Mouse (Mus musculus) stomach, embryonic 15.5 days (tissue): ENCODE data around the gene Gm14124. TPM values are rescaled to one million over a fixed set of nuclear protein-coding genes. Genes with fewer than 3 reads are reported as not detected.
A peak's percentile ranks its signal among the peaks of the same experiment; 100 is the strongest.
"Not testable (repeated sequence)": the region's sequence is repeated elsewhere in the genome, so short reads cannot be mapped to it uniquely, and the experiment has no call there.

ENCODE experiments used
- ATAC-seq: fragments of 200-750 bp; cut with Nextera tagmentation; 2 replicates; pipeline ENCODE4 v1.8.0; 2017; ENCODE audit warnings: low read depth, moderate number of reproducible peaks, moderate TSS enrichment; ENCODE audit not compliant: insufficient read depth, low FRiP score
- H3K27ac ChIP-seq: fragments of 300-500 bp; sonication (generic); 2 replicates; pipeline ENCODE4 v1.5.1; 2015; ENCODE audit warnings: mild to moderate bottlenecking, inconsistent platforms
- H3K27me3 ChIP-seq: fragments of 300-500 bp; sonication (generic); replicated peaks from 2 replicates; pipeline ENCODE4 v1.6.1; 2015; ENCODE audit warnings: inconsistent platforms
- H3K36me3 ChIP-seq: fragments of 300-500 bp; sonication (generic); 2 replicates; pipeline ENCODE4 v1.6.1; 2015; ENCODE audit warnings: inconsistent platforms
- H3K4me1 ChIP-seq: fragments of 300-500 bp; sonication (generic); 2 replicates; pipeline ENCODE4 v1.6.1; 2015; ENCODE audit warnings: inconsistent platforms
- H3K4me2 ChIP-seq: fragments of 300-500 bp; sonication (generic); 2 replicates; pipeline ENCODE4 v1.6.1; 2015; ENCODE audit warnings: mild to moderate bottlenecking, inconsistent platforms
- H3K4me3 ChIP-seq: fragments of 300-500 bp; sonication (generic); replicated peaks from 2 replicates; pipeline ENCODE4 v1.5.1; 2015; ENCODE audit warnings: inconsistent platforms
- H3K9ac ChIP-seq: fragments of 300-500 bp; sonication (generic); 2 replicates; pipeline ENCODE4 v1.6.1; 2015; ENCODE audit warnings: inconsistent platforms
- H3K9me3 ChIP-seq: fragments of 300-500 bp; sonication (generic); 2 replicates; pipeline ENCODE4 v1.6.1; 2016; ENCODE audit warnings: inconsistent platforms
- WGBS: fragments of 180-500 bp; shearing (Covaris S2); methylation state at CpG from one replicate; pipeline ENCODE4 v1.1.7; 2015; 5-methylcytosine and 5-hydroxymethylcytosine counted together
- polyA plus RNA-seq: library from polyadenylated mRNA; unstranded; fragments of >200 nt; fragmentation: Nextera tagmentation; extraction: Ambion mirVana; gene quantifications from 2 replicates; pipeline ENCODE4 v1.2.1, GENCODE M21; 2015

Gene Gm14124
- not detected in 2 replicates for polyA plus RNA-seq

DNA sequence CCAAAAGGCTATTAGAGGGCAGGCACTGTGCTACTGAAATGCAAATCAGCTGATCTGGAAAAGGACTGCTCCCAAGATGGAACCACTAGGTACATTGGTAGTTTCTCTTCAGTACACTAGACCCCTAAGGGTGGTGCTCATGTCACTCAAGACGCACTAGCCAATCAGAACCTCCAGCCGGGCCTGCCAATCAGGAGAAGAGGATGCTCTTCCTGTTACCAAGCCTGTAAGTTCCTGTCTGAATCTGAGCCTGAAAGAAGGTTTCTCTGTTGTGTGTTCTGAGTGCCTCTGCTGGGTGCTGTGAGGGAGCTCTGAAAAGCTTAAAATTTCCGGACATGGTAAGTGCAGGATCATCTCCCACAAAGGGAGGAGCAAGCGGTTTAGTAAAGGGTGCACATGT lies at the start of gene Gm14124:
Gene Gm14124 (plus strand): TSS at position 227 of the 400 bp plus-strand sequence.
- WGBS, result 75% methylated on average over 4 of the region's 4 CpGs
- H3K4me2 ChIP-seq, H3K27me3 ChIP-seq, H3K4me1 ChIP-seq, H3K9ac ChIP-seq, H3K4me3 ChIP-seq, H3K9me3 ChIP-seq, H3K36me3 ChIP-seq, ATAC-seq, H3K27ac ChIP-seq: not testable (repeated sequence)

GRCm38 (mm10) chr2:150217600-150218362 lies 39.5 kb upstream of the Gm14124 start, which contains the start of gene Zfp937:
Zfp937 (plus strand) TSS chr2:150218073.
- H3K9ac ChIP-seq, H3K27me3 ChIP-seq, H3K9me3 ChIP-seq, H3K4me1 ChIP-seq, H3K36me3 ChIP-seq: not testable (repeated sequence)
- WGBS, result 1% methylated on average over 15 of the region's 15 CpGs
- ATAC-seq, result peak; percentile 99
- peak within 1 kb of the TSS; percentile 51 for H3K4me2 ChIP-seq
- peak within 1 kb of the TSS; percentile 44 for H3K4me3 ChIP-seq
- H3K27ac ChIP-seq, result 0 out of 2 replicates have a peak within 1 kb of the TSS, but pooled peaks have one; percentile 51

DNA sequence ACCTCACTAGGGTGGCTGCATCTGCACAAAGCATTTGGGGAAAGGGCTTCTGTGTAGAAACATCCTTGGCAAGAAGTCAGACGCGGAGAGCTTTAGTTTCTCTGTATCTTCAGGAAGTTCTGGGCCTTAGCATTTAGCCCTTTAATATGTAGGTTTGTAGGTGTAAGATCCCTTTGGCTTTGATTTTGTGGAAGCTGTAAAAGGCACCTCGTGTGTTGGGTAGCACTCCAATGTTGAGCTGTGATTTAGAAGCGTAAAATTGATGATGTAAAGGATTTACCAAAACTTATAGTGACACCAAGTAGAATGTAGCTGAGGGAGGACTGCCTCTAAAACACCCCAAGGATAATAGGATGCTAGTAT lies 39.0 kb upstream of the Gm14124 start:
- H3K9me3 ChIP-seq, H3K4me1 ChIP-seq, H3K9ac ChIP-seq, ATAC-seq, H3K27me3 ChIP-seq, H3K36me3 ChIP-seq: not testable (repeated sequence)
- 10% methylated on average over 4 of the region's 4 CpGs for WGBS
- H3K27ac ChIP-seq, result 0 out of 2 replicates have a peak overlapping the region, but pooled peaks have one; percentile 51
- peak overlapping the region; percentile 51 for H3K4me2 ChIP-seq
- H3K4me3 ChIP-seq, result peak overlapping the region; percentile 44

GRCm38 (mm10) chr2:150223263-150223662 lies 34.1 kb upstream of the Gm14124 start:
- H3K9ac ChIP-seq, ATAC-seq, H3K4me2 ChIP-seq, H3K4me1 ChIP-seq, H3K9me3 ChIP-seq, H3K36me3 ChIP-seq, H3K4me3 ChIP-seq, H3K27ac ChIP-seq, H3K27me3 ChIP-seq: not testable (repeated sequence)

DNA sequence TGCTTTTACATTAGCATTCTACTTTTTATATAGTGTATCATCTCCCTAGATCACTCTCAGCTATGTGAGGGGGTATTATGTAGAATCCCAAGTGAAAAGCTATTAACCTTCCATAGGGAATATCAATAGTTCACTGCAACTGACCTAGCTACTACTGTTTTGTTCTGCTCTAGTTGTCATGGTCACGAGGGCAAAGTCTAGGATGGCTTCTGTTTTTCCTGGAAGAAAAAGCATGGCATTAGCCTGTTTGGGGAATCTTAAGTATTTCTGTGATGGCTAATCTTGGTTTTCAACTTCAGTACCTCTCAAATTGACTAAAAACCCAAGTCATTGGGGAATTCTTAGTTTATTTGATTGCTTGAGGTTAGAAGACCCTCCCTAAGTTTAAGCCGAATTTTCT lies 14.1 kb upstream of the Gm14124 start:
- WGBS, result 94% methylated on average over 2 of the region's 2 CpGs
- Histone ChIP-seq H3K36me3 (peaks cover 1% of the 10 kb centered on the region; the same call in 1 of the 2 replicates), H3K27ac (no peak overlapping the region), H3K4me1 (no peaks in the 10 kb centered on the region), H3K9ac (no peak overlapping the region), H3K4me3 (no peak overlapping the region), H3K9me3 (0 out of 2 replicates have a peak, but pooled peaks cover 4% of the 10 kb centered on the region), H3K4me2 (no peak overlapping the region), H3K27me3 (no peaks in the 10 kb centered on the region)
- ATAC-seq, result no peak

- H3K4me2 ChIP-seq, H3K4me1 ChIP-seq, H3K27ac ChIP-seq, H3K4me3 ChIP-seq, ATAC-seq, H3K27me3 ChIP-seq, H3K9ac ChIP-seq, H3K36me3 ChIP-seq, H3K9me3 ChIP-seq: not testable (repeated sequence)
- 49% methylated on average over 2 of the region's 2 CpGs for WGBS
Observed at GRCm38 (mm10) chr2:150255491-150255890, 1.8 kb upstream of the Gm14124 start, which contains the start of gene Gm21994. Gm21994 (minus strand) TSS chr2:150255591.

DNA sequence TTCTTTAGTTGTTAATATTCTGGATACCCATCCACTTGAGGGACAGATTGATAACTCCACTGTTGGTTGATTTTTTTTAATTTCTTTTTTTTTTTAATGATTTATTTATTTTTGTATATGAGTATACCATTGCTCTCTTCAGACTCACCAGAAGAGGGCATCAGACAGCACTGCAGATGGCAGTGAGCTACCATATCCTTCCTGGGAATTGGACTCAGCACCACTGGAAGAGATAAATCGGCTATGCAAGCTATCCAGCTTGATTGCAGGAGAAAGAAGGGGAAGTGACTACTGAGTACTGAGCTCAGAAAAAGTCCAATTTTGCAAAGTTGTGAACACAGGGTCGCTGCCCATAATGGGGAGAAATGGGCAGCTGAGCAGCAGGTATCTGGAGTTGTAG lies 456 bp upstream of the Gm14124 start:
- H3K9me3 ChIP-seq, result not testable (repeated sequence)
- WGBS, result 69% methylated on average over 2 of the region's 2 CpGs

DNA sequence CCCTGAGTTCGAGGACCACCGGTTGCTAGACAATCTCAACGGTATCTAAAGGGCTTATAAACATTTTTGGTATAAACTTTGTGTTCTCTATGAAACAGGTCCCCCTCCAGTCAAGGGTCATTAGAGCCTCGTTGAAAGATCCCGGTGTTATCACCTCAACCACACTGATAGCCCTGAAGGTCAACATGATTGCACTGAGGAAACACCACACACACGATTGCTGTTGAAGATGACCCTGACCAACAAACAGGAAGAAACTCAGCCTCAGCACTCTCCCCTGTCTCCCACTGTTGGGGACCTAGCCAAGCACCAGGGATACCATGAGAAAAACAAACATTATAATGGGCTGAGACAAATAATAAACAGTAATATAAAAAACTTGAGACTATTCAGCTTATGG lies 36.4 kb downstream of the Gm14124 start:
- no peaks in the 10 kb centered on the region for H3K27me3 ChIP-seq
- no peaks in the 10 kb centered on the region for H3K4me1 ChIP-seq
- H3K4me2 ChIP-seq, result no peak overlapping the region
- 72% methylated on average over 6 of the region's 6 CpGs for whole genome bisulfite sequencing
- no peak overlapping the region for H3K9ac ChIP-seq
- H3K9me3 ChIP-seq, result no peaks in the 10 kb centered on the region
- H3K36me3 ChIP-seq, result no peaks in the 10 kb centered on the region
- H3K4me3 ChIP-seq, result no peak overlapping the region
- ATAC-seq, result no peak
- H3K27ac ChIP-seq, result no peak overlapping the region

More for the DNA sequence above, 456 bp upstream of the Gm14124 start:
- H3K4me1 ChIP-seq, ATAC-seq, H3K27ac ChIP-seq, H3K4me3 ChIP-seq, H3K9ac ChIP-seq, H3K36me3 ChIP-seq, H3K4me2 ChIP-seq, H3K27me3 ChIP-seq: not testable (repeated sequence)

- Histone ChIP-seq H3K4me3 (no peak overlapping the region), H3K9me3 (no peaks in the 10 kb centered on the region), H3K27me3 (no peaks in the 10 kb centered on the region), H3K27ac (no peak overlapping the region), H3K4me1 (no peaks in the 10 kb centered on the region), H3K4me2 (no peak overlapping the region), H3K36me3 (no peaks in the 10 kb centered on the region), H3K9ac (no peak overlapping the region)
- no peak for ATAC-seq
- WGBS, result 36% methylated on average over 1 of the region's 1 CpGs
Observed at GRCm38 (mm10) chr2:150299096-150299495, 41.8 kb downstream of the Gm14124 start.

DNA sequence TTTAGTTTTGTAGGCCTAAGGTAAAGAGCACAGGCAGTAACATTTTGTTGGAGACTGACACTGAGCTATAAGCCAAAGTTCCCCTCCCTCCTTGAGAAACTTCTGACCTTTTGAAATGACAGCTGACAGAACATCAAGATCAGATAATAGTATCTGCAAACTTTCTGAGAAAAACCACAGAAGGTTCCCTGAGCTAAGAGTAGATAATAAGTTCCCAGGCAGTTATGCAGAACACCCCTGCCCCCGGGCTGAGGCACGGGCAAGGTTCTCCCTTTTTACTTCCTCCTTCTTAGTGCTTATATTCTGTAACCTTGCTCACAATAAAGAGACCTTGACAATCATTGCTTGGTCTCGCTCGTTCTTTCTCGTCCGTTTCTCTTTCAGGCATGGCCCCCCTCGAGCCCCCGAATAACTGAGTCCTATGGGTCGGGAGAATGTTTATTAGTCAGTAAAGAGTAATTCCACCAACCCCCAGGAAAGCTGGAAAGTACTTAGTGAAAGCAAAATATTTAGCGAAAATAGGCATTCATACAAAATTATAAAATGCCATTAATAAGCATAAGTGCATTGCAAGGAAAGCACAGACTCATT lies 50.0 kb downstream of the Gm14124 start:
- WGBS, result 83% methylated on average over 10 of the region's 10 CpGs
- no peak for ATAC-seq
- Histone ChIP-seq H3K4me2 (no peak overlapping the region), H3K9me3 (no peaks in the 10 kb centered on the region), H3K27me3 (no peaks in the 10 kb centered on the region), H3K4me1 (no peaks in the 10 kb centered on the region), H3K4me3 (no peak overlapping the region), H3K27ac (no peak overlapping the region), H3K9ac (no peak overlapping the region), H3K36me3 (no peaks in the 10 kb centered on the region)

DNA sequence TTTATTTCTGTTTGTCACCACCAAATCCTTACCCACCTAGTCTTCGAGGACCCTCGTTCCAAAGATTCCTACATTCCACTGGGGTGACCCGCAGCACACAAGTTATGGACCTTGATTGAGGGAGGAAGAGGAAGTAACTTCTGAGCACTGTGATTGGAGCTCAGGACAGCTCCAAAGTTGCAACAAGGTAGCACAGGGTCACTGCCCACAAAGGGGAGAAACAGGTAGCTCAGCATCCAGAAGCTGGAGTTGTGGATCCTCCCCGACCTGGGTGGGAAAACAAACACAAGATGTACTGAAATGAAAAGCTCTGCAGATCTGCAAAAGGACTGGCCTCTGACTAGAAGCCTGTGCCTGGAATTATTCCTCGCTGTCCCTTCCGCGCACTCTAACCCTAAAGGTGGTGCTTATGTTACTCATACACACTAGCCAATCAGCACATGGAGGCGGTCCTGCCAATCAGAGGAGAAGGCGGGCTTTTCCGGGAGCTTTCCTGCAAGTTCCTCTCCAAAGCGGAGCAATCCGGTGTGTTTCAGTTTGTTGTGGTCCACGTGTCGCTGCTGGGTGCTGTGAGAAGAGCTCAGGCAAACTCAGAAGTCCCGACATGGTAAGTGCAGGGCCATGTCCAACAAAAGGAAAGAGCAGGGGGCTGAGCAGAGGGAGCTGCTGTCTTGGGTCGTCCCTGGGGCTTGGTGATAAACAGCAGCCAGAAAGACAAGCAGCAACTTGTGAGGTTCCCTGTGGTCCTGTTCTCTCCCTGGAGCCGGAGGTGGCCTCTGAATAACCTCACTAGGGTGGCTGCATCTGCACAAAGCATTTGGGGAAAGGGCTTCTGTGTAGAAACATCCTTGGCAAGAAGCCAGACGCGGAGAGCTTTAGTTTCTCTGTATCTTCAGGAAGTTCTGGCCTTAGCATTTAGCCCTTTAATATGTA lies 53.9 kb downstream of the Gm14124 start:
- Histone ChIP-seq H3K4me2 (peak overlapping the region; percentile 69), H3K27ac (peak overlapping the region; percentile 65), H3K9ac (peak overlapping the region; percentile 22; the same call in 1 of the 2 replicates), H3K4me3 (peak overlapping the region; percentile 62)
- 8% methylated on average over 19 of the region's 19 CpGs for WGBS
- peak; percentile 99 for ATAC-seq
- not testable (repeated sequence) for H3K9me3 ChIP-seq, H3K36me3 ChIP-seq, H3K4me1 ChIP-seq, H3K27me3 ChIP-seq
